Mouse (Mus musculus): ENCODE data around the gene Edn2. TPM values are rescaled to one million over a fixed set of nuclear protein-coding genes. Genes with fewer than 3 reads are reported as not detected.

The Edn2 gene
- polyA plus RNA-seq, 1 experiment from 2014 or later, result not detected

- H3K4me3 ChIP-seq, result no peak overlapping the region
- peak; percentile 80 for ATAC-seq (ENCODE audit: low FRiP score)
- peaks cover 19% of the 10 kb centered on the region for H3K4me1 ChIP-seq
- H3K27me3 ChIP-seq, result peaks cover 3% of the 10 kb centered on the region; the same call in 1 of the 2 replicates
- no peak overlapping the region for H3K4me2 ChIP-seq (replicated peaks)
- H3K27ac ChIP-seq, result no peak overlapping the region; the same call in 1 of the 2 replicates
- no peaks in the 10 kb centered on the region for H3K36me3 ChIP-seq
- no peak overlapping the region for H3K9ac ChIP-seq
- WGBS, result 72% methylated on average over 10 of the region's 10 CpGs
- H3K9me3 ChIP-seq (replicated peaks), result no peaks in the 10 kb centered on the region
Observed at GRCm38 (mm10) chr4:120188651-120189161, 27.7 kb downstream of the Edn2 start.

DNA sequence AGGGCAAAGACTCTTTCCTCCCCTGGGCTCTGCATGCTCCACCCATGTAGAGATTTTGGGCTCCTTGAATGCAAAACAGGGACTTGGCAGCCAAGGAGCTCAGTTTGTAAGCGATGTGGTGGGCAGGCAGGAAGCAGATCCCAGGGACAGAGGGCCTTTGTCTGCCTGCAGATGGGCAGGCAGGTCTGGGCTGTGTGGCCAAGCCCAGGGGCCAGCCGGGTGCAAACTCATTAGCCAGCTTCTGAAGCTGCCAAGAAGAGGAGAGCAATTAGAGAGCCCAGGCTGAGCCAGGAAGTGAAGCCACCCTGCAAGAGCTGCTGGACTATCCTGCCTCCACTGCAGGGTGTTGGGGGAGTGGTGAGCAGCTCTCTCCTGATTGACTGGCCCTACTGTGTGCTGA, 28.9 kb downstream of the Edn2 start:
- Histone ChIP-seq H3K27me3 (peaks cover 3% of the 10 kb centered on the region; the same call in 1 of the 2 replicates), H3K4me1 (peaks cover 16% of the 10 kb centered on the region), H3K9me3 (replicated peaks) (no peaks in the 10 kb centered on the region), H3K9ac (no peak overlapping the region), H3K4me2 (replicated peaks) (no peak overlapping the region), H3K27ac (no peak overlapping the region), H3K36me3 (no peaks in the 10 kb centered on the region), H3K4me3 (no peak overlapping the region)
- 23% methylated on average over 2 of the region's 2 CpGs for WGBS
- peak; percentile 49; the same call in 1 of the 2 replicates for ATAC-seq (ENCODE audit: low FRiP score)

- Histone ChIP-seq H3K9me3 (replicated peaks) (no peaks in the 10 kb centered on the region), H3K36me3 (no peaks in the 10 kb centered on the region), H3K4me3 (no peak overlapping the region), H3K4me1 (peaks cover 16% of the 10 kb centered on the region), H3K4me2 (replicated peaks) (no peak overlapping the region), H3K27me3 (peaks cover 3% of the 10 kb centered on the region; the same call in 1 of the 2 replicates), H3K9ac (no peak overlapping the region), H3K27ac (no peak overlapping the region)
- ATAC-seq (ENCODE audit: low FRiP score), result no peak
- 89% methylated on average over 2 of the region's 2 CpGs for WGBS
Observed at GRCm38 (mm10) chr4:120191987-120192386, 31.0 kb downstream of the Edn2 start.

DNA sequence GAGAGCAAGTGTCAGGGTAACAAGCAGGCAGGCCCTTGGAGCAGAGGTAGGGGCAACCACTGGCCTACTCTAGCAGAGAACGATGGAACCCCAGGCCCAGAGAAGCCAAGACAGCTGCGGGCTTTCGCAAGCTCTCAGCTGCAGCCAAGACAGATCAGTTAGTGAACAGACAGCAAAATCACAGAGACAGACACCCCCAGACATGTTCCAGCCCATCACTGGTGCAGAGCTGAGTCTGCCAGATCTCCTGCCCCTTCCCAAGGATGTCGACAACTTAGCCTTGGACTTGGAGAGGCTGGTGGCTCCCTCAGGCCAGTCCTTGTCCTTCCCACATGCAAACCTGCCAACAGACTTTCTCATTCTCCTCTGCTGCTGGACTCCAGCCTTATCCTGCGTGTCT, 33.0 kb downstream of the Edn2 start:
- Histone ChIP-seq H3K9me3 (replicated peaks) (no peaks in the 10 kb centered on the region), H3K27me3 (no peaks in the 10 kb centered on the region), H3K9ac (no peak overlapping the region), H3K27ac (no peak overlapping the region), H3K4me2 (replicated peaks) (no peak overlapping the region), H3K4me1 (peaks cover 13% of the 10 kb centered on the region), H3K36me3 (no peaks in the 10 kb centered on the region), H3K4me3 (no peak overlapping the region)
- WGBS, result 90% methylated on average over 5 of the region's 5 CpGs
- no peak for ATAC-seq (ENCODE audit: low FRiP score)

DNA sequence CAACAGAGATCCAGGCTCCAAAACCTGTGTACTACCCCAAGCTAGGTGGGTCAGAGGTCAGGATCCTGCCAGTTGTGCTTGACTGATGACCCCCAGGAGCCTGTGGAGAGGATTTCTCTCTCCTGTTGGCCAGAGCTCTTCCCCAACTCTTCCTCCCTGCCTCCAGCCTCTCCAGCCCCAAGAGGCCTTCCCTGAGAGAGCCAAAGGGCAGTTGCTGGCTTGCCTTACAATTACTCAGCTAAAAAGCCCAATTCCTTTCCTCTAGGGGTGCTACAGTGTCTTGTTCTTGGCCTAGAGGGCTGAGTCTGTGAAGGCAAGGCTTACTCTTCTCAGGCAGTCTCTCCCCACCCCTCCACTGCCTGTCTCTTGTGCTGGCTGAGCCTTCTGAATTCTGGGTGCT, 34.0 kb downstream of the Edn2 start:
- Histone ChIP-seq H3K9ac (no peak overlapping the region), H3K4me3 (no peak overlapping the region), H3K27ac (no peak overlapping the region), H3K4me2 (replicated peaks) (no peak overlapping the region), H3K27me3 (no peaks in the 10 kb centered on the region), H3K36me3 (no peaks in the 10 kb centered on the region), H3K9me3 (replicated peaks) (no peaks in the 10 kb centered on the region), H3K4me1 (peaks cover 14% of the 10 kb centered on the region)
- ATAC-seq (ENCODE audit: low FRiP score), result no peak

DNA sequence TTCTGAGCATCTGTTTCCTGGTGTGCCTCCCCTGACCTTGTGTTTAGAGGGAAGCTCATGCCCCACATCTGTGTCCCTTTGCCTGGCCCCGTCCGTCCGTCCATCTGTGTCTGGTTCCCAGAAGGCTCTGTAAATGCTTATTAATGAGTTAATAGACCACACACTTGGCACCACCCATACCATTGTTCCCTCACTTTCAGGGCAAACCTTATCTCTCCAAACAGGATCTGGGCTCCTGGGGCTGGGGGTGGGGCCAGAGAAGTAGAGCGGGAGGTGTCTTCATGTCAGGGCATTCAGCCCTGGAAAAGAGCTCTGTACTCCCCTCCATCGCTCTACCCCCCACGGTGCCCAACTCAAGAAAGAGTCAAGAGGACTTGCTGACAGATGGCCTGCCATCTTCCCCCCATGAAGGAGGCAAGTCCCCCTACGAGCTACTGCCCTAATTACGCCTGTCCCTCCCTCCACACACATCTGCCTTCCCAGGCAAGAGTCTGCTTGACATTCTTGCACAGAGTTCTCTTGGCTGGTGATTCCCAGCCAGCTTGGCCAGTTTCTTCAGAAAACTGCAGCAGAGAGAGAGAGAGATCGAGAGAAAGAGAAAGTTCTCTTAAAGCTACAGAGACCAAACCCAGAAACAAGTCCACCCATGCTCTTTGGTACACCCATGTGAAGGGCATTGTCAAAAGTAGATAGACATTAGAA, 38.3 kb downstream of the Edn2 start:
- no peaks in the 10 kb centered on the region for H3K9me3 ChIP-seq (replicated peaks)
- 22% methylated on average over 9 of the region's 9 CpGs for WGBS
- H3K27me3 ChIP-seq, result no peaks in the 10 kb centered on the region
- H3K27ac ChIP-seq, result no peak overlapping the region
- H3K4me1 ChIP-seq, result peaks cover 21% of the 10 kb centered on the region
- no peak overlapping the region for H3K4me2 ChIP-seq (replicated peaks)
- no peak overlapping the region for H3K9ac ChIP-seq
- no peak for ATAC-seq (ENCODE audit: low FRiP score)
- H3K4me3 ChIP-seq, result no peak overlapping the region
- no peaks in the 10 kb centered on the region for H3K36me3 ChIP-seq

DNA sequence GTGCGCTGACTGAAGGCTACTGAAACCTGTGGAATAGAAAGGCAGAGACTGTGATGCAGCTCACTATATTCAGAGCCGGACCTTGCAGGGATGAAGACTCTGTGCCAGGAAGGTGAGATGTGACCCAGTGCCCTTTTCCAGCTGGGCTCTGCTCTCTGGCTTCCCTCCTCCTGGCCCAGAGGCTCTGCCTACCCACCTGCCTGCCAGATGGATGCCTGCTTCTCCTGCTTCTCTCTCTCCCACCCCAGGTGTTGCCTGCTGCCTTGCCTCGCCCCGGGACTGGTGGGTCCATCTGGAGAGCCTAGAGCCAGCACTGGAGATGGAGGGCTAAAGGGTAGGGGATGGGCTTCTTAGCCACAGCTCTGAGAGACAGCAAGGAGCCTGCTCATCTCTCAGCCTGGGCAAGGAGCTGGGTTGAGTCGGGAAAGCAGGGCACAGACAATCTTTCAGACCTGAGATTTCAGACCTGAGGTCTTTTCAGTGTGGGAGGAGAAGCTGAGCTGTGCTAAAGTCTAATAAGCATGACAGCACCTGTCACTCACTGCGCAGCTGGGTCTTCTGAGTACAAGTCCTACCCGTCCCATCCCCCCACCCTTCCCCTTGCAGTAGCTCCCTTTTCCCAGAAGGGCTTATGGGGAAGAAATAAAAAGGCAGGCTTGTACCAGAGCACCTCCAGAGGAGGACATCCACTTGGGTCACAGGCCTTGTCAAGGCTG, 39.7 kb downstream of the Edn2 start:
- Histone ChIP-seq H3K27ac (no peak overlapping the region), H3K9me3 (replicated peaks) (no peaks in the 10 kb centered on the region), H3K27me3 (no peaks in the 10 kb centered on the region), H3K4me3 (no peak overlapping the region), H3K4me2 (replicated peaks) (no peak overlapping the region), H3K4me1 (peaks cover 24% of the 10 kb centered on the region), H3K9ac (no peak overlapping the region), H3K36me3 (no peaks in the 10 kb centered on the region)
- no peak for ATAC-seq (ENCODE audit: low FRiP score)
- 74% methylated on average over 7 of the region's 7 CpGs for WGBS

DNA sequence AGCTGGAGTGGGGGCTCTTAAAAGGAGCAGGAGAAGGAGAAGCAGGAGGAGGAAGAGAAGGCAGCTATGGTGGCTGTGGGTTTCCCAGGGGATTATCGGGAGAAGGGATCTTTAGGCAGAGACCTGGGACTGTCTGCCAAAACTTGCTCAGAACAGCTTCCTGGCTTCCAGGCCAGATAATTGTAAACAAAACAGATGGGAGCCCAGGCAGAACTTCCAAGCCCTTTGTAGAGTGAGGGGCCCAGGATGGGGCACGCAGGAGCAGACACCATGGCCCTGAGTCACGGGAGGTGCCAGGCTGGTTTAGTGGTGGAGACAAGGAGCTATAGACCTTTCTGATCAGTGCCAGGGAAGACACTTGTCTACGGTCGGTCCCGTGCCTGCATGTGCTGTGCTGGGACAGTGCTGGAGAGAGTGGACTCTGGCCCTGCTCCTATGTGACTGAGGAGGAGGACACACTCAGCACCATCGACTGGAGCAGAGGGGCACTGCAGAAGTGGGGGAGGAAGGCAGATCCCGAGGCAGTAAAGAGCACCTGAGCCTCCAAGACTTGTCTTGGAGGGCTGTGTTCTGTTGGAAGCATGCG, 43.4 kb downstream of the Edn2 start:
- H3K36me3 ChIP-seq, result no peaks in the 10 kb centered on the region
- no peak overlapping the region for H3K4me2 ChIP-seq (replicated peaks)
- ATAC-seq (ENCODE audit: low FRiP score), result no peak
- H3K4me3 ChIP-seq, result no peak overlapping the region
- 71% methylated on average over 9 of the region's 9 CpGs for WGBS
- no peak overlapping the region for H3K9ac ChIP-seq
- no peaks in the 10 kb centered on the region for H3K9me3 ChIP-seq (replicated peaks)
- no peak overlapping the region for H3K27ac ChIP-seq
- no peaks in the 10 kb centered on the region for H3K27me3 ChIP-seq
- peaks cover 16% of the 10 kb centered on the region for H3K4me1 ChIP-seq

GRCm38 (mm10) chr4:120206471-120206891, 45.5 kb downstream of the Edn2 start:
- ATAC-seq (ENCODE audit: low FRiP score), result no peak
- 80% methylated on average over 6 of the region's 6 CpGs for WGBS

DNA sequence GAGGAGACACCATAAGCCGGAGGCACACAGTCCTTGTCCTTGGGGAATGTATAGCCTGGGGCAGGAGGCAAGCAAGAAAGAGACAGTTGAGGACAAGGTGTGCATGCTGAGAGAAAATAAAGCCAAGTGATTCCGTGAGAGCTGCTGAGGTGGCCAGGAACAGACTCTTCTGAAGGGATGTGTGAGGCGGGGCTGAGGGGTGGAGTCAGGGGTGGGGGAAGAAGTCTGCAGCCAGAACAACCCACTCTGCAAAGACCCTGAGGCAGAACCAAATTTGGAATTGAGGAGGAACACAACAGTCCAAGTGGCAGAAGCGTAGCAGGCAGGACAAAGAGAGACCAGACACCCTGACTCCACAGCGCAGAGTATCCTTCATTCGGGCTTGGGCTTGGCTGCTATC, 51.1 kb downstream of the Edn2 start:
- H3K27me3 ChIP-seq, result no peaks in the 10 kb centered on the region
- no peaks in the 10 kb centered on the region for H3K36me3 ChIP-seq
- H3K9ac ChIP-seq, result no peak overlapping the region
- no peak overlapping the region for H3K4me2 ChIP-seq (replicated peaks)
- H3K27ac ChIP-seq, result no peak overlapping the region
- H3K4me3 ChIP-seq, result no peak overlapping the region
- no peaks in the 10 kb centered on the region for H3K9me3 ChIP-seq (replicated peaks)
- 61% methylated on average over 6 of the region's 6 CpGs for WGBS
- H3K4me1 ChIP-seq, result peaks cover 13% of the 10 kb centered on the region
- ATAC-seq (ENCODE audit: low FRiP score), result no peak

More at GRCm38 (mm10) chr4:120206471-120206891, 45.5 kb downstream of the Edn2 start:
- Histone ChIP-seq H3K36me3 (no peaks in the 10 kb centered on the region), H3K27me3 (no peaks in the 10 kb centered on the region), H3K4me2 (replicated peaks) (no peak overlapping the region), H3K27ac (no peak overlapping the region), H3K9me3 (replicated peaks) (no peaks in the 10 kb centered on the region), H3K9ac (no peak overlapping the region), H3K4me3 (no peak overlapping the region), H3K4me1 (peaks cover 5% of the 10 kb centered on the region)

DNA sequence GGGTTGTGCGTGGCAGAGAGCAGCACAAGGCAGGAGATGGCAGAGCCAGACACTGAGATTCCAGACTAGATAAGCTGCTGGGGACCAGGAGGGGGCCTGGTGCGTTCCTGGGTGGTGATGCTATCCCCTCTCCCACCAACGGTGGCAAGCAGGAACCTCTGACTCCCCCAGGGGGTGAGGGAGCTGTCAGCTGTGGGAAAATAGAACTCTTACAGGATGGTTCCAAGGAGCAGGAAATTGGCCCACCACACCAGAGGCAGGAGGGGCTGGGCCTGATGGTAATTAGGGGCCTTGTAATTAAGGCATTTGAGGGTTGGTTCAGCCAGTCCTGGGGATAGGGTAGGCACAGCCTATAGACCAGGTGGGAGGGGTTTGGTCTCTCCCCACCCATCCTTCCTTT, 51.8 kb downstream of the Edn2 start:
- ATAC-seq (ENCODE audit: low FRiP score), result no peak
- no peak overlapping the region for H3K9ac ChIP-seq
- 44% methylated on average over 3 of the region's 3 CpGs for WGBS
- H3K4me2 ChIP-seq (replicated peaks), result no peak overlapping the region
- H3K4me1 ChIP-seq, result peaks cover 13% of the 10 kb centered on the region
- no peak overlapping the region for H3K4me3 ChIP-seq
- no peaks in the 10 kb centered on the region for H3K9me3 ChIP-seq (replicated peaks)
- no peak overlapping the region for H3K27ac ChIP-seq
- H3K36me3 ChIP-seq, result no peaks in the 10 kb centered on the region
- H3K27me3 ChIP-seq, result no peaks in the 10 kb centered on the region

DNA sequence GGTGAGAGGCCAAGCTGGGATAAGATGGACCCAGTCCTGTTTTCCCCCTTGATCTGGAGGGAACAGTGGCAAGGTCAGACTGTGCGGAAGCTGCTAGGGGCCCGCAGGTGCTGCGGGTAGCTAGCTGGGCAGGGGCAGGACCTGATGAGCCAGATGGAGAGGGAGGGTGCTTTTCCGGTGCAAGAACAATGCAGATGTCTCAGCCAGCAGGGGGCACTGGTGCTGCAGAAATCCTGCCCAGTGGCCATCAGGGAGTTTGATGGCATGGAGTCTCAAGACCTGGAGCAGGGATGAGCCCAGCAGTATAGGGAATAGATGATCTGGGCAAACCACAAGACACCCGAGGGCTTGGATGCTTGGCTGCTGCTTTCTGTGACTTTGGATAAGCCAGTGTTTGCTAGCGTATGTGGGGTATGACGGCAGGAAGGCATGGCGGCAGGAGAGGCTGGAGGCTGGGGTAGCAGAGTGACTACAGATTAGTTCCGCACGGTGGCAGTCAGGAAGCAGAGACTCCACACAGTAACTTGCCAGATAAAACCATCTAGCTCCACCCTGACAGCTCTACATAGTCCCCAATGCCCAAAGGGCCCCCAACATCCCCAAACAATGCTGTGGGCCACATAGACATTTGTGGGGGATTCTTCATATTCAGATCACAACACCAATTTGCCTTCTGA, 55.0 kb downstream of the Edn2 start:
- Histone ChIP-seq H3K9ac (no peak overlapping the region), H3K36me3 (no peaks in the 10 kb centered on the region), H3K9me3 (replicated peaks) (no peaks in the 10 kb centered on the region), H3K4me1 (peaks cover 13% of the 10 kb centered on the region), H3K4me2 (replicated peaks) (no peak overlapping the region), H3K27ac (no peak overlapping the region), H3K4me3 (no peak overlapping the region), H3K27me3 (no peaks in the 10 kb centered on the region)
- 32% methylated on average over 10 of the region's 10 CpGs for whole genome bisulfite sequencing
- ATAC-seq (ENCODE audit: low FRiP score), result peak; percentile 59
